25 mouse cellular contexts compared by ENCODE assay signal in genomic region chr1:56395832-56396231, GRCm38 (mm10).
DNase-seq lines count a peak whose midpoint lies in the region; ATAC-seq and TF ChIP-seq lines count a peak whose summit lies in the region.
"Had no signal": no experiment of that assay in that cellular context is flagged by ENCODE, and none has a peak within 500 bp of the region (broad histone marks: within the 10 kb centered on the region; RNA-seq: fewer than 3 reads in every experiment).

No protein-coding gene starts in this region.

- peak; percentile 63 for DNase-seq in forebrain, embryonic 14.5 days (ENCODE audit: low spot score)
- no peak for DNase-seq in forebrain, embryonic 11.5 days (ENCODE audit: low spot score)
- DNase-seq in brain, embryonic 14.5 days (ENCODE audit: low read depth): peak; percentile 72
- DNase-seq in heart, postnatal 4 days: no peak
- DNase-seq: adrenal gland, adult 2 months; adrenal gland, postnatal 10 days; adrenal gland, postnatal 25 days; B cell, adult 2 months; cerebellum, adult 11 months; cerebellum, adult 18-20 months; cerebellum, adult 8-10 months; cerebellum, adult 9-11 months; cerebellum, postnatal 36 days; embryo, embryonic 11 days; gastrocnemius, adult 2 months had no signal

- TF ChIP-seq POLR2A in brain, embryonic 14.5 days (IDR thresholded peaks at IDR 0.05; ENCODE audit: borderline replicate concordance, extremely low read depth, insufficient read depth, insufficient read length, poor library complexity, severe bottlenecking): no peak

- no peak for TF ChIP-seq CTCF in brain, embryonic 14.5 days (IDR thresholded peaks at IDR 0.05; ENCODE audit: borderline replicate concordance, extremely low read depth, insufficient read depth, insufficient read length)

- no peak overlapping the region for H3K9ac ChIP-seq in forebrain, embryonic 14.5 days (ENCODE audit: low read length)
- H3K9ac ChIP-seq in forebrain, embryonic 11.5 days (ENCODE audit: low read length): no peak overlapping the region
- H3K9ac ChIP-seq in forebrain, embryonic 16.5 days (replicated peaks; ENCODE audit: low read depth, low read length): no peak overlapping the region
- H3K9ac ChIP-seq in forebrain, embryonic 13.5 days: no peak overlapping the region
- H3K9ac ChIP-seq: embryonic facial prominence, embryonic 13.5 days; embryonic facial prominence, embryonic 15.5 days had no signal

- H3K27ac ChIP-seq in forebrain, embryonic 14.5 days (ENCODE audit: low read depth, low read length): no peak overlapping the region
- no peak overlapping the region for H3K27ac ChIP-seq in forebrain, embryonic 11.5 days (ENCODE audit: low read depth, low read length)
- H3K27ac ChIP-seq in forebrain, embryonic 16.5 days (ENCODE audit: low read length): no peak overlapping the region
- H3K27ac ChIP-seq in forebrain, embryonic 13.5 days: no peak overlapping the region
- H3K27ac ChIP-seq: embryonic facial prominence, embryonic 13.5 days; embryonic facial prominence, embryonic 15.5 days; gastrocnemius, adult 2 months had no signal

- ATAC-seq in forebrain, embryonic 14.5 days: no peak
- no peak for ATAC-seq in forebrain, embryonic 11.5 days (replicated peaks; ENCODE audit: low FRiP score)
- ATAC-seq in forebrain, embryonic 16.5 days: peak; percentile 75
- no peak for ATAC-seq in forebrain, embryonic 13.5 days
- ATAC-seq: activated CD4-positive, CD25-positive, alpha-beta regulatory T cell, adult 4 months; CD4-positive, CD25-positive, alpha-beta regulatory T cell, adult 4 months; Patski had no signal

- WGBS in forebrain, embryonic 14.5 days: 77% methylated on average over 6 of the region's 6 CpGs
- WGBS in forebrain, embryonic 11.5 days: 93% methylated on average over 6 of the region's 6 CpGs
- WGBS in forebrain, embryonic 16.5 days: 60% methylated on average over 6 of the region's 6 CpGs
- 81% methylated on average over 6 of the region's 6 CpGs for WGBS in forebrain, embryonic 13.5 days

- H3K36me3 ChIP-seq in forebrain, embryonic 14.5 days (ENCODE audit: control insufficient read depth, insufficient read depth, low read length): no peaks in the 10 kb centered on the region
- H3K36me3 ChIP-seq in forebrain, embryonic 11.5 days (ENCODE audit: control insufficient read depth, insufficient read depth, low read length): no peaks in the 10 kb centered on the region
- no peaks in the 10 kb centered on the region for H3K36me3 ChIP-seq in forebrain, embryonic 16.5 days (ENCODE audit: control insufficient read depth, insufficient read depth)
- H3K36me3 ChIP-seq in forebrain, embryonic 13.5 days (ENCODE audit: poor library complexity, severe bottlenecking): no peaks in the 10 kb centered on the region
- H3K36me3 ChIP-seq: embryonic facial prominence, embryonic 13.5 days; embryonic facial prominence, embryonic 15.5 days; G1E had no signal

- no peaks in the 10 kb centered on the region for H3K27me3 ChIP-seq in forebrain, embryonic 14.5 days (replicated peaks; ENCODE audit: control insufficient read depth, insufficient read depth, low read length)
- no peaks in the 10 kb centered on the region for H3K27me3 ChIP-seq in forebrain, embryonic 11.5 days (ENCODE audit: control insufficient read depth, insufficient read depth, low read length)
- H3K27me3 ChIP-seq in forebrain, embryonic 16.5 days (replicated peaks; ENCODE audit: control insufficient read depth, insufficient read depth, low read length): no peaks in the 10 kb centered on the region
- H3K27me3 ChIP-seq in forebrain, embryonic 13.5 days: no peaks in the 10 kb centered on the region
- H3K27me3 ChIP-seq: CH12.LX; embryonic facial prominence, embryonic 13.5 days; embryonic facial prominence, embryonic 15.5 days had no signal

- H3K9me3 ChIP-seq in forebrain, embryonic 14.5 days (replicated peaks; ENCODE audit: control insufficient read depth, low read length): no peaks in the 10 kb centered on the region
- H3K9me3 ChIP-seq in forebrain, embryonic 11.5 days (ENCODE audit: control insufficient read depth, low read length): no peaks in the 10 kb centered on the region
- H3K9me3 ChIP-seq in forebrain, embryonic 16.5 days (ENCODE audit: control insufficient read depth, low read length): no peaks in the 10 kb centered on the region
- H3K9me3 ChIP-seq in forebrain, embryonic 13.5 days (replicated peaks): no peaks in the 10 kb centered on the region
- H3K9me3 ChIP-seq: embryonic facial prominence, embryonic 13.5 days; embryonic facial prominence, embryonic 15.5 days had no signal

- no peaks in the 10 kb centered on the region for H3K4me1 ChIP-seq in forebrain, embryonic 14.5 days (ENCODE audit: control insufficient read depth, insufficient read depth, low read length)
- H3K4me1 ChIP-seq in forebrain, embryonic 11.5 days (replicated peaks; ENCODE audit: control insufficient read depth, insufficient read depth, low read length): no peaks in the 10 kb centered on the region
- H3K4me1 ChIP-seq in forebrain, embryonic 16.5 days (replicated peaks; ENCODE audit: control insufficient read depth, insufficient read depth, low read length): 0 out of 2 replicates have a peak, but pooled peaks cover 2% of the 10 kb centered on the region
- no peaks in the 10 kb centered on the region for H3K4me1 ChIP-seq in forebrain, embryonic 13.5 days
- H3K4me1 ChIP-seq: embryonic facial prominence, embryonic 13.5 days; embryonic facial prominence, embryonic 15.5 days had no signal

- no peak overlapping the region for H3K4me2 ChIP-seq in forebrain, embryonic 14.5 days (ENCODE audit: low read length)
- H3K4me2 ChIP-seq in forebrain, embryonic 11.5 days (ENCODE audit: low read depth, low read length, severe bottlenecking): no peak overlapping the region
- no peak overlapping the region for H3K4me2 ChIP-seq in forebrain, embryonic 16.5 days (ENCODE audit: low read length)
- no peak overlapping the region for H3K4me2 ChIP-seq in forebrain, embryonic 13.5 days
- H3K4me2 ChIP-seq: embryonic facial prominence, embryonic 13.5 days; embryonic facial prominence, embryonic 15.5 days had no signal

- H3K4me3 ChIP-seq in forebrain, embryonic 14.5 days (ENCODE audit: low read depth, low read length): no peak overlapping the region
- no peak overlapping the region for H3K4me3 ChIP-seq in forebrain, embryonic 11.5 days (ENCODE audit: low read depth, low read length)
- no peak overlapping the region for H3K4me3 ChIP-seq in forebrain, embryonic 16.5 days (replicated peaks; ENCODE audit: low read length)
- H3K4me3 ChIP-seq in forebrain, embryonic 13.5 days: no peak overlapping the region
- H3K4me3 ChIP-seq: embryonic facial prominence, embryonic 13.5 days; embryonic facial prominence, embryonic 15.5 days; erythroblast, embryonic 14.5 days; gastrocnemius, adult 2 months had no signal

Comparison
In these comparisons a context has a peak if more than half of its experiments do, and no peak if none do; other contexts are left out.
1. DNase-seq: peak in forebrain, embryonic 14.5 days (single experiment) and brain, embryonic 14.5 days (single experiment); none in forebrain, embryonic 11.5 days (single experiment) and heart, postnatal 4 days (single experiment).